Mouse (Mus musculus): ENCODE data around the gene Gls2. TPM values are rescaled to one million over a fixed set of nuclear protein-coding genes. Genes with fewer than 3 reads are reported as not detected.

Gene Gls2
- polyA plus RNA-seq, 1 experiment from 2014 or later: 1.5 TPM

GRCm38 (mm10) chr10:128239140-128239539 lies 44.9 kb downstream of the Gls2 start:
- peaks cover 42% of the 10 kb centered on the region for H3K36me3 ChIP-seq
- WGBS: 97% methylated on average over 4 of the region's 4 CpGs

GRCm38 (mm10) chr10:128240131-128240530 lies 45.9 kb downstream of the Gls2 start:
- Histone ChIP-seq H3K4me2 (replicated peaks) (no peak overlapping the region), H3K9me3 (no peaks in the 10 kb centered on the region), H3K4me3 (no peak overlapping the region), H3K27me3 (replicated peaks) (no peaks in the 10 kb centered on the region), H3K4me1 (no peaks in the 10 kb centered on the region), H3K27ac (no peak overlapping the region), H3K9ac (no peak overlapping the region), H3K36me3 (peaks cover 52% of the 10 kb centered on the region)
- WGBS: 95% methylated on average over 18 of the region's 18 CpGs
- ATAC-seq (ENCODE audit: low FRiP score, low read depth): no peak

More at GRCm38 (mm10) chr10:128239140-128239539, 44.9 kb downstream of the Gls2 start:
- Histone ChIP-seq H3K4me1 (no peaks in the 10 kb centered on the region), H3K9me3 (no peaks in the 10 kb centered on the region), H3K4me3 (no peak overlapping the region), H3K9ac (no peak overlapping the region), H3K27ac (no peak overlapping the region), H3K27me3 (replicated peaks) (no peaks in the 10 kb centered on the region), H3K4me2 (replicated peaks) (no peak overlapping the region)
- no peak for ATAC-seq (ENCODE audit: low FRiP score, low read depth)

GRCm38 (mm10) chr10:128243252-128243651 lies 49.0 kb downstream of the Gls2 start:
- H3K36me3 ChIP-seq: peaks cover 83% of the 10 kb centered on the region
- no peaks in the 10 kb centered on the region for H3K27me3 ChIP-seq (replicated peaks)
- no peak for ATAC-seq (ENCODE audit: low FRiP score, low read depth)
- no peak overlapping the region for H3K9ac ChIP-seq
- 98% methylated on average over 8 of the region's 8 CpGs for WGBS
- H3K4me2 ChIP-seq (replicated peaks): no peak overlapping the region
- H3K27ac ChIP-seq: no peak overlapping the region
- H3K4me1 ChIP-seq: no peaks in the 10 kb centered on the region
- H3K4me3 ChIP-seq: no peak overlapping the region
- no peaks in the 10 kb centered on the region for H3K9me3 ChIP-seq

GRCm38 (mm10) chr10:128244121-128244520 lies 49.9 kb downstream of the Gls2 start:
- Histone ChIP-seq H3K4me1 (no peaks in the 10 kb centered on the region), H3K27ac (no peak overlapping the region), H3K9me3 (no peaks in the 10 kb centered on the region), H3K9ac (no peak overlapping the region), H3K27me3 (replicated peaks) (no peaks in the 10 kb centered on the region), H3K4me2 (replicated peaks) (no peak overlapping the region), H3K4me3 (no peak overlapping the region), H3K36me3 (peaks cover 91% of the 10 kb centered on the region)
- WGBS: 95% methylated on average over 15 of the region's 15 CpGs
- ATAC-seq (ENCODE audit: low FRiP score, low read depth): no peak

- Histone ChIP-seq H3K4me1 (no peaks in the 10 kb centered on the region), H3K36me3 (peaks cover 96% of the 10 kb centered on the region), H3K27ac (no peak overlapping the region), H3K9me3 (no peaks in the 10 kb centered on the region), H3K27me3 (replicated peaks) (no peaks in the 10 kb centered on the region), H3K9ac (no peak overlapping the region), H3K4me2 (replicated peaks) (no peak overlapping the region), H3K4me3 (no peak overlapping the region)
- ATAC-seq (ENCODE audit: low FRiP score, low read depth): no peak
- 85% methylated on average over 17 of the region's 17 CpGs for WGBS
Measured at GRCm38 (mm10) chr10:128247020-128247732, 52.9 kb downstream of the Gls2 start.

- no peak overlapping the region for H3K9ac ChIP-seq
- H3K27me3 ChIP-seq (replicated peaks): no peaks in the 10 kb centered on the region
- no peaks in the 10 kb centered on the region for H3K9me3 ChIP-seq
- no peak for ATAC-seq (ENCODE audit: low FRiP score, low read depth)
- 95% methylated on average over 13 of the region's 13 CpGs for WGBS
- no peak overlapping the region for H3K4me3 ChIP-seq
- H3K27ac ChIP-seq: no peak overlapping the region
- no peaks in the 10 kb centered on the region for H3K4me1 ChIP-seq
- H3K4me2 ChIP-seq (replicated peaks): no peak overlapping the region
- H3K36me3 ChIP-seq: peaks cover 77% of the 10 kb centered on the region
Measured at GRCm38 (mm10) chr10:128250565-128250964, 56.3 kb downstream of the Gls2 start.

- H3K9ac ChIP-seq: no peak within 1 kb of the TSS
- H3K36me3 ChIP-seq: peaks cover 45% of the 10 kb centered on the region
- no peak within 1 kb of the TSS for H3K27ac ChIP-seq
- 92% methylated on average over 4 of the region's 4 CpGs for WGBS
- no peak within 1 kb of the TSS for H3K4me3 ChIP-seq
- no peaks in the 10 kb centered on the region for H3K4me1 ChIP-seq
- no peaks in the 10 kb centered on the region for H3K9me3 ChIP-seq
- no peak within 1 kb of the TSS for H3K4me2 ChIP-seq (replicated peaks)
- no peaks in the 10 kb centered on the region for H3K27me3 ChIP-seq (replicated peaks)
- no peak for ATAC-seq (ENCODE audit: low FRiP score, low read depth)
Measured at GRCm38 (mm10) chr10:128253677-128254255, 59.5 kb downstream of the Gls2 start, which contains the start of gene Apon. Gene Apon (plus strand): TSS chr10:128254096.

- 90% methylated on average over 8 of the region's 8 CpGs for WGBS
- H3K4me3 ChIP-seq: no peak overlapping the region
- no peaks in the 10 kb centered on the region for H3K27me3 ChIP-seq (replicated peaks)
- no peak for ATAC-seq (ENCODE audit: low FRiP score, low read depth)
- peaks cover 24% of the 10 kb centered on the region for H3K36me3 ChIP-seq
- H3K9ac ChIP-seq: no peak overlapping the region
- H3K4me1 ChIP-seq: no peaks in the 10 kb centered on the region
- H3K4me2 ChIP-seq (replicated peaks): no peak overlapping the region
- no peak overlapping the region for H3K27ac ChIP-seq
- no peaks in the 10 kb centered on the region for H3K9me3 ChIP-seq
Measured at GRCm38 (mm10) chr10:128255925-128256324, 61.7 kb downstream of the Gls2 start.

- WGBS: 70% methylated on average over 8 of the region's 8 CpGs
- H3K27me3 ChIP-seq (replicated peaks): no peaks in the 10 kb centered on the region
- no peaks in the 10 kb centered on the region for H3K9me3 ChIP-seq
- H3K36me3 ChIP-seq: peaks cover 20% of the 10 kb centered on the region
- H3K27ac ChIP-seq: no peak overlapping the region
- no peaks in the 10 kb centered on the region for H3K4me1 ChIP-seq
- no peak overlapping the region for H3K9ac ChIP-seq
- no peak overlapping the region for H3K4me2 ChIP-seq (replicated peaks)
- H3K4me3 ChIP-seq: no peak overlapping the region
- no peak for ATAC-seq (ENCODE audit: low FRiP score, low read depth)
Measured at GRCm38 (mm10) chr10:128256328-128256727, 62.1 kb downstream of the Gls2 start.

- WGBS: 87% methylated on average over 4 of the region's 4 CpGs
- Histone ChIP-seq H3K9me3 (no peaks in the 10 kb centered on the region), H3K27ac (no peak overlapping the region), H3K4me3 (no peak overlapping the region), H3K36me3 (no peaks in the 10 kb centered on the region), H3K27me3 (replicated peaks) (no peaks in the 10 kb centered on the region), H3K4me2 (replicated peaks) (no peak overlapping the region), H3K9ac (no peak overlapping the region), H3K4me1 (no peaks in the 10 kb centered on the region)
- no peak for ATAC-seq (ENCODE audit: low FRiP score, low read depth)
Measured at GRCm38 (mm10) chr10:128258953-128259352, 64.7 kb downstream of the Gls2 start.
